Mouse (Mus musculus) kidney, embryonic 14.5 days (tissue): ENCODE results near the gene Ccdc8. TPM values are rescaled to one million over a fixed set of nuclear protein-coding genes. Genes with fewer than 3 reads are reported as not detected.
"Not testable (repeated sequence)": the region's sequence is repeated elsewhere in the genome, so short reads cannot be mapped to it uniquely, and the experiment has no call there.

Source experiments
- ATAC-seq: fragments of 200-750 bp; cut with Nextera tagmentation; 2 replicates; pipeline ENCODE4 v1.8.0; 2017; ENCODE audit warnings: moderate number of reproducible peaks, mild to moderate bottlenecking, moderate TSS enrichment, moderate library complexity; ENCODE audit not compliant: low FRiP score, low TSS enrichment
- H3K27ac ChIP-seq: fragments of 300-500 bp; sonication (generic); 2 replicates; pipeline ENCODE4 v1.5.1; 2014; ENCODE audit warnings: low read depth, mild to moderate bottlenecking, low read length, moderate library complexity, mixed read lengths
- H3K27me3 ChIP-seq: fragments of 300-500 bp; sonication (generic); 2 replicates; pipeline ENCODE4 v1.6.1; 2014; ENCODE audit warnings: mild to moderate bottlenecking, low read length; ENCODE audit not compliant: control insufficient read depth, insufficient read depth
- H3K36me3 ChIP-seq: fragments of 300-500 bp; sonication (generic); 2 replicates; pipeline ENCODE4 v1.6.1; 2014; ENCODE audit warnings: low read length, mixed read lengths; ENCODE audit not compliant: control insufficient read depth, insufficient read depth
- H3K4me1 ChIP-seq: fragments of 300-500 bp; sonication (generic); 2 replicates; pipeline ENCODE4 v1.6.1; 2014; ENCODE audit warnings: low read length, mixed read lengths; ENCODE audit not compliant: control insufficient read depth, insufficient read depth
- H3K4me2 ChIP-seq: fragments of 300-500 bp; sonication (generic); replicated peaks from 2 replicates; pipeline ENCODE4 v1.6.1; 2014; ENCODE audit warnings: low read depth, mild to moderate bottlenecking, low read length
- H3K4me3 ChIP-seq: fragments of 300-500 bp; sonication (generic); 2 replicates; pipeline ENCODE4 v1.5.1; 2014; ENCODE audit warnings: mild to moderate bottlenecking, low read length
- H3K9ac ChIP-seq: fragments of 300-500 bp; sonication (generic); 2 replicates; pipeline ENCODE4 v1.6.1; 2014; ENCODE audit warnings: low read depth, mild to moderate bottlenecking, low read length, moderate library complexity
- H3K9me3 ChIP-seq: fragments of 300-500 bp; sonication (generic); 2 replicates; pipeline ENCODE4 v1.6.1; 2016; ENCODE audit warnings: low read length; ENCODE audit not compliant: control insufficient read depth
- WGBS: fragments of 180-500 bp; shearing (Covaris S2); extraction: QIAGEN DNeasy Blood & Tissue Kit; methylation state at CpG from one replicate; pipeline ENCODE4 v1.1.7; 2014; 5-methylcytosine and 5-hydroxymethylcytosine counted together
- polyA plus RNA-seq: library from polyadenylated mRNA; unstranded; fragments of >200 nt; fragmentation: Nextera tagmentation; extraction: Ambion mirVana; gene quantifications from 2 replicates; pipeline ENCODE4 v1.2.1, GENCODE M21; 2014

Gene Ccdc8
- polyA plus RNA-seq, 1 experiment from 2014 or later = 21.4 TPM

GRCm38 (mm10) chr7:16948923-16949458 lies 43.5 kb upstream of the Ccdc8 start:
- ATAC-seq = no peak
- 61% methylated on average over 8 of the region's 8 CpGs for WGBS
- Histone ChIP-seq H3K4me3 (no peak overlapping the region), H3K27ac (no peak overlapping the region), H3K36me3 (no peaks in the 10 kb centered on the region), H3K27me3 (peaks cover 50% of the 10 kb centered on the region), H3K4me2 (no peak overlapping the region), H3K9ac (no peak overlapping the region), H3K4me1 (peaks cover 34% of the 10 kb centered on the region), H3K9me3 (no peaks in the 10 kb centered on the region)

GRCm38 (mm10) chr7:16949908-16950841 lies 42.3 kb upstream of the Ccdc8 start:
- Histone ChIP-seq H3K4me2 (peak overlapping the region; percentile 52), H3K36me3 (no peaks in the 10 kb centered on the region), H3K4me3 (peak overlapping the region; percentile 28), H3K4me1 (peaks cover 30% of the 10 kb centered on the region), H3K9ac (0 out of 2 replicates have a peak overlapping the region, but pooled peaks have one; percentile 35), H3K27ac (no peak overlapping the region), H3K27me3 (peaks cover 45% of the 10 kb centered on the region), H3K9me3 (no peaks in the 10 kb centered on the region)
- 11% methylated on average over 29 of the region's 29 CpGs for WGBS
- ATAC-seq = peak; percentile 45

- H3K4me2 ChIP-seq = no peak overlapping the region
- no peaks in the 10 kb centered on the region for H3K36me3 ChIP-seq
- H3K9me3 ChIP-seq = no peaks in the 10 kb centered on the region
- peak; percentile 76 for ATAC-seq
- WGBS = 28% methylated on average over 18 of the region's 18 CpGs
- no peak overlapping the region for H3K9ac ChIP-seq
- H3K4me1 ChIP-seq = peaks cover 24% of the 10 kb centered on the region
- no peak overlapping the region for H3K27ac ChIP-seq
- peaks cover 37% of the 10 kb centered on the region for H3K27me3 ChIP-seq
- no peak overlapping the region for H3K4me3 ChIP-seq
Observed at GRCm38 (mm10) chr7:16950861-16951635, 41.5 kb upstream of the Ccdc8 start.

GRCm38 (mm10) chr7:16953776-16954175 lies 38.7 kb upstream of the Ccdc8 start:
- peaks cover 11% of the 10 kb centered on the region for H3K27me3 ChIP-seq
- ATAC-seq, H3K27ac ChIP-seq, H3K9me3 ChIP-seq, H3K36me3 ChIP-seq, H3K9ac ChIP-seq, H3K4me3 ChIP-seq, H3K4me2 ChIP-seq, H3K4me1 ChIP-seq: not testable (repeated sequence)
- 64% methylated on average over 2 of the region's 2 CpGs for WGBS

- no peak overlapping the region for H3K9ac ChIP-seq
- no peak overlapping the region for H3K4me3 ChIP-seq
- 92% methylated on average over 4 of the region's 4 CpGs for WGBS
- H3K4me1 ChIP-seq = no peaks in the 10 kb centered on the region
- ATAC-seq = no peak
- no peaks in the 10 kb centered on the region for H3K36me3 ChIP-seq
- no peaks in the 10 kb centered on the region for H3K27me3 ChIP-seq
- no peaks in the 10 kb centered on the region for H3K9me3 ChIP-seq
- H3K27ac ChIP-seq = no peak overlapping the region
- no peak overlapping the region for H3K4me2 ChIP-seq
Observed at GRCm38 (mm10) chr7:16955712-16956111, 36.8 kb upstream of the Ccdc8 start.

GRCm38 (mm10) chr7:16956410-16957265 lies 35.9 kb upstream of the Ccdc8 start:
- ATAC-seq = no peak
- Histone ChIP-seq H3K27me3 (no peaks in the 10 kb centered on the region), H3K4me1 (no peaks in the 10 kb centered on the region), H3K4me3 (no peak overlapping the region), H3K9me3 (no peaks in the 10 kb centered on the region), H3K27ac (no peak overlapping the region), H3K9ac (no peak overlapping the region), H3K4me2 (no peak overlapping the region), H3K36me3 (no peaks in the 10 kb centered on the region)
- 65% methylated on average over 15 of the region's 15 CpGs for WGBS

GRCm38 (mm10) chr7:16959539-16960187 lies 32.8 kb upstream of the Ccdc8 start, which contains the start of gene Pnmal1:
Pnmal1 (plus strand) TSS chr7:16959679.
- Histone ChIP-seq H3K27me3 (no peaks in the 10 kb centered on the region), H3K9me3 (no peaks in the 10 kb centered on the region), H3K4me1 (no peaks in the 10 kb centered on the region), H3K27ac (no peak within 1 kb of the TSS), H3K4me3 (no peak within 1 kb of the TSS), H3K9ac (peak within 1 kb of the TSS; percentile 37; the same call in 1 of the 2 replicates), H3K4me2 (peak within 1 kb of the TSS; percentile 31), H3K36me3 (no peaks in the 10 kb centered on the region)
- ATAC-seq = peak; percentile 88
- 8% methylated on average over 17 of the region's 17 CpGs for WGBS

GRCm38 (mm10) chr7:16961678-16962077 lies 30.8 kb upstream of the Ccdc8 start:
- H3K4me3 ChIP-seq = no peak overlapping the region
- H3K9ac ChIP-seq = no peak overlapping the region
- no peak for ATAC-seq
- no peak overlapping the region for H3K4me2 ChIP-seq
- H3K36me3 ChIP-seq = no peaks in the 10 kb centered on the region
- H3K4me1 ChIP-seq = no peaks in the 10 kb centered on the region
- WGBS = 60% methylated on average over 5 of the region's 5 CpGs
- no peaks in the 10 kb centered on the region for H3K9me3 ChIP-seq
- H3K27me3 ChIP-seq = no peaks in the 10 kb centered on the region
- H3K27ac ChIP-seq = no peak overlapping the region
